Mouse (Mus musculus): ENCODE results near the gene Pdia5. TPM values are rescaled to one million over a fixed set of nuclear protein-coding genes. Genes with fewer than 3 reads are reported as not detected.

The Pdia5 gene
- total and polyA plus RNA-seq, 3 experiments: not detected

GRCm38 (mm10) chr16:35463708-35464107 lies 27.0 kb downstream of the Pdia5 start:
- no peak overlapping the region for H3K4me3 ChIP-seq (replicated peaks in 1 of 3; ENCODE audit: low read depth in 2 of 3, low read length in 2 of 3, poor library complexity in 1 of 3)
- no peak overlapping the region for H3K9ac ChIP-seq (ENCODE audit: insufficient read depth, low read depth)
- no peak overlapping the region for H3K27ac ChIP-seq (ENCODE audit: insufficient read depth, low read depth)
- H3K27me3 ChIP-seq (replicated peaks): peaks cover 90% of the 10 kb centered on the region
- H3K79me2 ChIP-seq (replicated peaks; ENCODE audit: control insufficient read depth, extremely low read depth, insufficient read depth, poor library complexity, severe bottlenecking): no peaks in the 10 kb centered on the region
- TF ChIP-seq SIN3A (IDR thresholded peaks at IDR 0.05; ENCODE audit: low read length) (no peak), SMC3 (IDR thresholded peaks at IDR 0.05; ENCODE audit: low read depth, low read length) (no peak), ZKSCAN1 (IDR thresholded peaks at IDR 0.05; ENCODE audit: borderline replicate concordance, low read depth, low read length) (no peak), GABPA (IDR thresholded peaks at IDR 0.05; ENCODE audit: insufficient replicate concordance, low read depth, low read length) (no peak), POLR2AphosphoS2 (IDR thresholded peaks at IDR 0.05; ENCODE audit: low read depth, low read length) (no peak), TBP (conservative IDR thresholded peaks at IDR 0.05; ENCODE audit: low read depth, low read length) (no peak), UBTF (IDR thresholded peaks at IDR 0.05; ENCODE audit: low read depth, low read length) (no peak), E2F4 (IDR thresholded peaks at IDR 0.05; ENCODE audit: insufficient replicate concordance, low read depth, low read length) (no peak), ETS1 (conservative IDR thresholded peaks at IDR 0.05; ENCODE audit: low read depth, low read length) (no peak), TCF12 (IDR thresholded peaks at IDR 0.05; ENCODE audit: low read depth, low read length) (no peak), RCOR1 (conservative IDR thresholded peaks at IDR 0.05; ENCODE audit: low read depth, low read length) (no peak)
- in situ Hi-C loops (cut with MboI; ENCODE audit: low pct_ligation_motif_present, low pct_unique_long_range_greater_than_20kb, low sequenced_read_pairs): no loop called here
- no peak for DNase-seq (ENCODE audit: extremely low read depth)
- dilution Hi-C loops (cut with MboI; ENCODE audit: extremely low pct_ligation_motif_present, extremely low pct_unique_long_range_greater_than_20kb, low sequenced_read_pairs): no loop called here
- H3K9me3 ChIP-seq (replicated peaks; ENCODE audit: low read length): no peaks in the 10 kb centered on the region
- H3K4me2 ChIP-seq (ENCODE audit: insufficient read depth, low read depth, poor library complexity, severe bottlenecking): no peak overlapping the region
- H3K4me1 ChIP-seq (ENCODE audit: control insufficient read depth in 1 of 2, insufficient read depth in 2 of 2): no peaks in the 10 kb centered on the region
- no peaks in the 10 kb centered on the region for H3K36me3 ChIP-seq (replicated peaks in 1 of 2; ENCODE audit: control insufficient read depth in 1 of 2, insufficient read depth in 1 of 2, low read length in 1 of 2)

GRCm38 (mm10) chr16:35462955-35463354 lies 27.7 kb downstream of the Pdia5 start:
- Histone ChIP-seq H3K79me2 (replicated peaks; ENCODE audit: control insufficient read depth, extremely low read depth, insufficient read depth, poor library complexity, severe bottlenecking) (no peaks in the 10 kb centered on the region), H3K36me3 (replicated peaks in 1 of 2; ENCODE audit: control insufficient read depth in 1 of 2, insufficient read depth in 1 of 2, low read length in 1 of 2) (no peaks in the 10 kb centered on the region), H3K4me2 (ENCODE audit: insufficient read depth, low read depth, poor library complexity, severe bottlenecking) (no peak overlapping the region), H3K4me1 (ENCODE audit: control insufficient read depth in 1 of 2, insufficient read depth in 2 of 2) (no peaks in the 10 kb centered on the region), H3K4me3 (replicated peaks in 1 of 3; ENCODE audit: low read depth in 2 of 3, low read length in 2 of 3, poor library complexity in 1 of 3) (no peak overlapping the region), H3K9ac (ENCODE audit: insufficient read depth, low read depth) (no peak overlapping the region), H3K9me3 (replicated peaks; ENCODE audit: low read length) (no peaks in the 10 kb centered on the region), H3K27me3 (replicated peaks) (peaks cover 89% of the 10 kb centered on the region), H3K27ac (ENCODE audit: insufficient read depth, low read depth) (no peak overlapping the region)
- no peak for DNase-seq (ENCODE audit: extremely low read depth)
- TF ChIP-seq POLR2AphosphoS2 (IDR thresholded peaks at IDR 0.05; ENCODE audit: low read depth, low read length): no peak
- TF ChIP-seq GABPA (IDR thresholded peaks at IDR 0.05; ENCODE audit: insufficient replicate concordance, low read depth, low read length): no peak
- in situ Hi-C loops (cut with MboI; ENCODE audit: low pct_ligation_motif_present, low pct_unique_long_range_greater_than_20kb, low sequenced_read_pairs) (no loop called here), dilution Hi-C loops (cut with MboI; ENCODE audit: extremely low pct_ligation_motif_present, extremely low pct_unique_long_range_greater_than_20kb, low sequenced_read_pairs) (no loop called here)

GRCm38 (mm10) chr16:35459584-35459983 lies 31.1 kb downstream of the Pdia5 start:
- H3K79me2 ChIP-seq (replicated peaks; ENCODE audit: control insufficient read depth, extremely low read depth, insufficient read depth, poor library complexity, severe bottlenecking): no peaks in the 10 kb centered on the region
- in situ Hi-C loops (cut with MboI; ENCODE audit: low pct_ligation_motif_present, low pct_unique_long_range_greater_than_20kb, low sequenced_read_pairs): no loop called here
- peaks cover 88% of the 10 kb centered on the region for H3K27me3 ChIP-seq (replicated peaks)
- peak; percentile 35 for TF ChIP-seq BHLHE40 (IDR thresholded peaks at IDR 0.05; ENCODE audit: low read depth, low read length)
- no peak for TF ChIP-seq ZNF384 (IDR thresholded peaks at IDR 0.05; ENCODE audit: low read depth, low read length)
- dilution Hi-C loops (cut with MboI; ENCODE audit: extremely low pct_ligation_motif_present, extremely low pct_unique_long_range_greater_than_20kb, low sequenced_read_pairs): no loop called here
- H3K4me2 ChIP-seq (ENCODE audit: insufficient read depth, low read depth, poor library complexity, severe bottlenecking): no peak overlapping the region
- no peak overlapping the region for H3K4me3 ChIP-seq (replicated peaks in 1 of 3; ENCODE audit: low read depth in 2 of 3, low read length in 2 of 3, poor library complexity in 1 of 3)
- no peak overlapping the region for H3K27ac ChIP-seq (ENCODE audit: insufficient read depth, low read depth)
- H3K9ac ChIP-seq (ENCODE audit: insufficient read depth, low read depth): no peak overlapping the region
- no peak for DNase-seq (ENCODE audit: extremely low read depth)
- H3K9me3 ChIP-seq (replicated peaks; ENCODE audit: low read length): no peaks in the 10 kb centered on the region
- no peaks in the 10 kb centered on the region for H3K36me3 ChIP-seq (replicated peaks in 1 of 2; ENCODE audit: control insufficient read depth in 1 of 2, insufficient read depth in 1 of 2, low read length in 1 of 2)
- H3K4me1 ChIP-seq (ENCODE audit: control insufficient read depth in 1 of 2, insufficient read depth in 2 of 2): no peaks in the 10 kb centered on the region

Measured in CH12.LX (cell line).